Mouse (Mus musculus) MEL (cell line): Measurements from ENCODE around the gene Foxf1. TPM values are rescaled to one million over a fixed set of nuclear protein-coding genes. Genes with fewer than 3 reads are reported as not detected.

Source experiments
- DNase-seq: peaks from one replicate; pipeline ENCODE4 v3.0.0; 2011; ENCODE audit warnings: low read depth, low spot score
- H3K27ac ChIP-seq: 2 replicates; pipeline ENCODE4 v1.5.1; 2012; ENCODE audit warnings: low read depth, mild to moderate bottlenecking, control low read depth, low read length, moderate library complexity; ENCODE audit not compliant: control insufficient read depth
- H3K27me3 ChIP-seq, 2 experiments: fragments of 150-350 bp in 1 of 2; sonication (generic) in 1 of 2; 2 replicates each; pipeline ENCODE4 v1.6.1; 2012; ENCODE audit warnings: low read length in 2 of 2, mild to moderate bottlenecking in 2 of 2, improper control_type of control experiment in 1 of 2, moderate library complexity in 1 of 2; ENCODE audit not compliant: insufficient read depth in 2 of 2, control insufficient read depth in 1 of 2
- H3K36me3 ChIP-seq, 2 experiments: 2 replicates each; pipeline ENCODE4 v1.6.1; 2012 to 2014; ENCODE audit warnings: low read length in 2 of 2, improper control_type of control experiment in 1 of 2, inconsistent platforms in 1 of 2, mild to moderate bottlenecking in 1 of 2; ENCODE audit not compliant: insufficient read depth in 2 of 2, control insufficient read depth in 1 of 2
- H3K4me1 ChIP-seq, 2 experiments: fragments of 150-350 bp in 1 of 2; sonication (generic) in 1 of 2; 2 replicates each; pipeline ENCODE4 v1.6.1; 2012; ENCODE audit warnings: low read length in 2 of 2, improper control_type of control experiment in 1 of 2, mild to moderate bottlenecking in 1 of 2; ENCODE audit not compliant: insufficient read depth in 2 of 2, control insufficient read depth in 1 of 2
- H3K4me3 ChIP-seq, 2 experiments: fragments of 150-350 bp in 1 of 2; sonication (generic) in 1 of 2; 2 replicates each; pipeline ENCODE4 v1.5.1; 2012; ENCODE audit warnings: low read depth in 2 of 2, low read length in 2 of 2, mild to moderate bottlenecking in 2 of 2, moderate library complexity in 2 of 2, control low read depth in 1 of 2, improper control_type of control experiment in 1 of 2; ENCODE audit not compliant: control insufficient read depth in 1 of 2, insufficient read depth in 1 of 2
- H3K79me2 ChIP-seq: 2 replicates; pipeline ENCODE4 v1.6.1; 2012; ENCODE audit warnings: mild to moderate bottlenecking, low read length, moderate library complexity; ENCODE audit not compliant: control insufficient read depth, poor library complexity, insufficient read depth
- H3K9ac ChIP-seq: 2 replicates; pipeline ENCODE4 v1.6.1; 2012; ENCODE audit warnings: low read depth, mild to moderate bottlenecking, control low read depth, low read length, moderate library complexity; ENCODE audit not compliant: control insufficient read depth, poor library complexity, severe bottlenecking
- H3K9me3 ChIP-seq: fragments of 150-350 bp; sonication (generic); replicated peaks from 2 replicates; pipeline ENCODE4 v1.6.1; 2012; ENCODE audit warnings: mild to moderate bottlenecking, low read length, improper control_type of control experiment, moderate library complexity; ENCODE audit not compliant: insufficient read depth
- CHD1 ChIP-seq: IDR thresholded peaks from 2 replicates; pipeline ENCODE4 v1.6.1; 2012; ENCODE audit warnings: low read depth, mild to moderate bottlenecking, inconsistent platforms, low read length, improper control_type of control experiment
- CTCF ChIP-seq, 3 experiments: IDR thresholded peaks in 2 of 3; conservative IDR thresholded peaks in 1 of 3; 2 replicates each; pipeline ENCODE4 v1.5.1; 2011 to 2012; ENCODE audit warnings: low read length in 3 of 3, low read depth in 2 of 3, mild to moderate bottlenecking in 2 of 3, improper control_type of control experiment in 1 of 3, inconsistent platforms in 1 of 3, mixed read lengths in 1 of 3, moderate library complexity in 1 of 3; ENCODE audit not compliant: control insufficient read depth in 1 of 3, insufficient read depth in 1 of 3, poor library complexity in 1 of 3, severe bottlenecking in 1 of 3
- ELF1 ChIP-seq: IDR thresholded peaks from 2 replicates; pipeline ENCODE4 v1.6.1; 2014; ENCODE audit warnings: low read depth, mild to moderate bottlenecking, inconsistent platforms, low read length, improper control_type of control experiment, moderate library complexity
- ETS1 ChIP-seq: IDR thresholded peaks from 2 replicates; pipeline ENCODE4 v1.6.1; 2012; ENCODE audit warnings: low read depth, mild to moderate bottlenecking, inconsistent platforms, low read length, improper control_type of control experiment, moderate library complexity
- GATA1 ChIP-seq: IDR thresholded peaks from 2 replicates; pipeline ENCODE4 v1.6.1; 2011; ENCODE audit warnings: low read depth, low read length, improper control_type of control experiment
- JUND ChIP-seq: IDR thresholded peaks from 2 replicates; pipeline ENCODE4 v1.6.1; 2011; ENCODE audit warnings: low read depth, mild to moderate bottlenecking, improper control_type of control experiment, low read length
- MAX ChIP-seq: IDR thresholded peaks from 2 replicates; pipeline ENCODE4 v1.6.1; 2011; ENCODE audit warnings: low read length, improper control_type of control experiment
- MAZ ChIP-seq: IDR thresholded peaks from 2 replicates; pipeline ENCODE4 v1.6.1; 2012; ENCODE audit warnings: low read depth, mild to moderate bottlenecking, inconsistent platforms, low read length, improper control_type of control experiment
- NRF1 ChIP-seq: IDR thresholded peaks from 2 replicates; pipeline ENCODE4 v1.6.1; 2014; ENCODE audit warnings: low read depth, mild to moderate bottlenecking, inconsistent platforms, low read length, improper control_type of control experiment, moderate library complexity; ENCODE audit not compliant: poor library complexity, insufficient read depth, severe bottlenecking
- POLR2AphosphoS2 ChIP-seq: IDR thresholded peaks from 2 replicates; pipeline ENCODE4 v1.6.1; 2011; ENCODE audit warnings: low read length, improper control_type of control experiment
- SMC3 ChIP-seq: IDR thresholded peaks from 2 replicates; pipeline ENCODE4 v1.6.1; 2011; ENCODE audit warnings: low read depth, low read length, improper control_type of control experiment
- TCF12 ChIP-seq: IDR thresholded peaks from 2 replicates; pipeline ENCODE4 v1.6.1; 2014; ENCODE audit warnings: low read depth, mild to moderate bottlenecking, inconsistent platforms, low read length, improper control_type of control experiment, moderate library complexity
- UBTF ChIP-seq: IDR thresholded peaks from 2 replicates; pipeline ENCODE4 v1.6.1; 2012; ENCODE audit warnings: low read depth, mild to moderate bottlenecking, inconsistent platforms, low read length, improper control_type of control experiment, moderate library complexity, borderline replicate concordance; ENCODE audit not compliant: insufficient read depth
- USF2 ChIP-seq, 2 experiments: IDR thresholded peaks; 2 replicates each; pipeline ENCODE4 v1.6.1; 2011 to 2012; ENCODE audit warnings: improper control_type of control experiment in 2 of 2, low read length in 2 of 2, borderline replicate concordance in 1 of 2, inconsistent platforms in 1 of 2, low read depth in 1 of 2, mild to moderate bottlenecking in 1 of 2; ENCODE audit not compliant: insufficient read depth in 1 of 2
- polyA plus RNA-seq, 2 experiments: library from polyadenylated mRNA; stranded (reverse) in 1 of 2; unstranded in 1 of 2; fragments of >175 nt in 1 of 2; fragments of >200 nt in 1 of 2; gene quantifications; 2 replicates each; pipeline versions ENCODE4 v1.2.1 to v1.2.4; 2012; ENCODE audit warnings: low replicate concordance in 2 of 2, low read depth in 1 of 2; ENCODE audit not compliant: insufficient read length in 2 of 2, insufficient read depth in 1 of 2, missing spikeins in 1 of 2
- total RNA-seq: library from RNA; depleted of rRNA; stranded (reverse); fragments of 300-350 nt; gene quantifications from 2 replicates; pipeline ENCODE4 v1.2.3, GENCODE M21; 2012

Foxf1 gene
- total and polyA plus RNA-seq, 3 experiments = not detected

- Histone ChIP-seq H3K9me3 (no peaks in the 10 kb centered on the region), H3K27me3 (no peaks in the 10 kb centered on the region)
These were observed 46.3 kb downstream of the Foxf1 start for GRCm38 (mm10) chr8:121130522-121130921.

GRCm38 (mm10) chr8:121132961-121133513 lies 48.9 kb downstream of the Foxf1 start:
- Histone ChIP-seq H3K9ac (no peak overlapping the region), H3K4me1 (no peaks in the 10 kb centered on the region), H3K9me3 (no peaks in the 10 kb centered on the region), H3K4me3 (no peak overlapping the region), H3K79me2 (no peaks in the 10 kb centered on the region), H3K27me3 (no peaks in the 10 kb centered on the region), H3K36me3 (no peaks in the 10 kb centered on the region), H3K27ac (no peak overlapping the region)
- no peak for DNase-seq
- TF ChIP-seq JUND (no peak), GATA1 (no peak)

More at GRCm38 (mm10) chr8:121130522-121130921, 46.3 kb downstream of the Foxf1 start:
- Histone ChIP-seq H3K36me3 (no peaks in the 10 kb centered on the region), H3K4me1 (no peaks in the 10 kb centered on the region), H3K27ac (no peak overlapping the region), H3K9ac (no peak overlapping the region), H3K4me3 (no peak overlapping the region), H3K79me2 (no peaks in the 10 kb centered on the region)
- peak; percentile 42 to 68 (median 45) for TF ChIP-seq CTCF (IDR thresholded peaks at IDR 0.05 in 2 of 3, conservative IDR thresholded peaks at IDR 0.05 in 1 of 3; ENCODE audit: control insufficient read depth in 1 of 3, insufficient read depth in 1 of 3, low read depth in 2 of 3, low read length in 3 of 3, poor library complexity in 1 of 3, severe bottlenecking in 1 of 3)
- TF ChIP-seq MAZ = no peak
- peak; percentile 60 for DNase-seq

- Histone ChIP-seq H3K4me1 (no peaks in the 10 kb centered on the region), H3K9me3 (no peaks in the 10 kb centered on the region), H3K27ac (no peak overlapping the region), H3K9ac (no peak overlapping the region), H3K79me2 (no peaks in the 10 kb centered on the region), H3K4me3 (no peak overlapping the region)
- TF ChIP-seq ETS1 (no peak), UBTF (no peak), JUND (no peak), CHD1 (no peak), NRF1 (no peak), TCF12 (no peak), POLR2AphosphoS2 (no peak), MAX (no peak), ELF1 (no peak), USF2 (IDR thresholded peaks at IDR 0.05; ENCODE audit: borderline replicate concordance in 1 of 2, insufficient read depth in 1 of 2, low read depth in 1 of 2, low read length in 2 of 2) (no peak), SMC3 (no peak)
- TF ChIP-seq, all 39 proteins: peak for 0
- no peaks in the 10 kb centered on the region for H3K36me3 ChIP-seq
- DNase-seq = no peak
- no peaks in the 10 kb centered on the region for H3K27me3 ChIP-seq
These were observed 49.9 kb downstream of the Foxf1 start for GRCm38 (mm10) chr8:121134102-121134501.
